Mouse (Mus musculus) ES-E14 (cell line): ENCODE results near the gene Tcte3.
"Not testable (repeated sequence)": the region's sequence is repeated elsewhere in the genome, so short reads cannot be mapped to it uniquely, and the experiment has no call there.

Experiments
- HCFC1 ChIP-seq: IDR thresholded peaks from 2 replicates; pipeline ENCODE4 v1.6.1; 2012; ENCODE audit warnings: low read length, inconsistent platforms, borderline replicate concordance; ENCODE audit not compliant: insufficient read depth
- ZC3H11A ChIP-seq: IDR thresholded peaks from 2 replicates; pipeline ENCODE4 v1.6.1; 2012; ENCODE audit warnings: low read depth, mild to moderate bottlenecking, inconsistent platforms, low read length, borderline replicate concordance

GRCm38 (mm10) chr17:15040455-15040854 lies 833 bp downstream of the Tcte3 start:
- not testable (repeated sequence) for TF ChIP-seq ZC3H11A, HCFC1
